Mouse (Mus musculus): Measurements from ENCODE around the gene Pheta2. TPM values are rescaled to one million over a fixed set of nuclear protein-coding genes. Genes with fewer than 3 reads are reported as not detected.
A peak's percentile ranks its signal among the peaks of the same experiment; 100 is the strongest.

The Pheta2 gene
- polyA plus RNA-seq, 1 experiment from 2014 or later, result 43.8 TPM

GRCm38 (mm10) chr15:82343368-82344287, 4.9 kb downstream of the Pheta2 start:
- ATAC-seq (ENCODE audit: low read depth) (no peak), DNase-seq (no peak)
- Histone ChIP-seq H3K4me2 (peak overlapping the region; percentile 97), H3K27ac (peak overlapping the region; percentile 100), H3K36me3 (peaks cover 42% of the 10 kb centered on the region), H3K9ac (peak overlapping the region; percentile 97), H3K4me3 (replicated peaks) (peak overlapping the region; percentile 83), H3K9me3 (replicated peaks) (no peaks in the 10 kb centered on the region), H3K27me3 (no peaks in the 10 kb centered on the region), H3K4me1 (replicated peaks) (peaks cover 85% of the 10 kb centered on the region)
- WGBS (ENCODE audit: insufficient replicate concordance), result 82% methylated on average over 27 of the region's 27 CpGs

DNA sequence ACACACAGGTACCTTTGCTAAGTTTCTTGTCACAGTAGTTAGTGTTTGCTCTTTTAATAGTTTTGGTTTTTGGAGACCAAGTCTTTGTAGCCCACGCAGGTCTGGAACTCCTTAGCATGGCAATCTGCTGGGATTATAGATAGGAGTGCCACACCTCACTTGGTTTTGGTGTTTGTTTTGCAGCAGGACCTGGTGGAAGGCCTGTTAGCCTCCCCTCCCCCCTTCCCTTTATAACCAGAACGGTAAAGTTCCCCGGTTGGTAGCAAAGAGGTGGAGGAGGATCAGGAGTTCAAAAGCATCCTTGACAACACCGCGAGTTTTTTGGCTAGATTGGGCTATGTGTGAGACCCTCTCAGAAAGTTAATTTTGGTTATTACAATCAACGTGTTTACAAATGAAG, 6.2 kb downstream of the Pheta2 start:
- no peaks in the 10 kb centered on the region for H3K27me3 ChIP-seq
- peaks cover 88% of the 10 kb centered on the region for H3K4me1 ChIP-seq (replicated peaks)
- no peaks in the 10 kb centered on the region for H3K9me3 ChIP-seq (replicated peaks)
- DNase-seq (no peak), ATAC-seq (ENCODE audit: low read depth) (no peak)
- peak overlapping the region; percentile 83 for H3K4me3 ChIP-seq (replicated peaks)
- H3K36me3 ChIP-seq, result peaks cover 56% of the 10 kb centered on the region
- H3K27ac ChIP-seq, result peak overlapping the region; percentile 100
- peak overlapping the region; percentile 97 for H3K9ac ChIP-seq
- WGBS (ENCODE audit: insufficient replicate concordance), result 54% methylated on average over 6 of the region's 6 CpGs
- H3K4me2 ChIP-seq, result peak overlapping the region; percentile 97

- ATAC-seq (ENCODE audit: low read depth), result peak; percentile 83
- Histone ChIP-seq H3K4me1 (replicated peaks) (peaks cover 88% of the 10 kb centered on the region), H3K4me2 (peak overlapping the region; percentile 97), H3K9ac (peak overlapping the region; percentile 85), H3K27me3 (no peaks in the 10 kb centered on the region), H3K9me3 (replicated peaks) (no peaks in the 10 kb centered on the region), H3K4me3 (replicated peaks) (peak overlapping the region; percentile 77), H3K36me3 (peaks cover 65% of the 10 kb centered on the region), H3K27ac (peak overlapping the region; percentile 94)
- under 1% methylated on average over 51 of the region's 51 CpGs for WGBS (ENCODE audit: insufficient replicate concordance)
- peak; percentile 99 for DNase-seq
These were observed 7.2 kb downstream of the Pheta2 start for GRCm38 (mm10) chr15:82345820-82346470.

DNA sequence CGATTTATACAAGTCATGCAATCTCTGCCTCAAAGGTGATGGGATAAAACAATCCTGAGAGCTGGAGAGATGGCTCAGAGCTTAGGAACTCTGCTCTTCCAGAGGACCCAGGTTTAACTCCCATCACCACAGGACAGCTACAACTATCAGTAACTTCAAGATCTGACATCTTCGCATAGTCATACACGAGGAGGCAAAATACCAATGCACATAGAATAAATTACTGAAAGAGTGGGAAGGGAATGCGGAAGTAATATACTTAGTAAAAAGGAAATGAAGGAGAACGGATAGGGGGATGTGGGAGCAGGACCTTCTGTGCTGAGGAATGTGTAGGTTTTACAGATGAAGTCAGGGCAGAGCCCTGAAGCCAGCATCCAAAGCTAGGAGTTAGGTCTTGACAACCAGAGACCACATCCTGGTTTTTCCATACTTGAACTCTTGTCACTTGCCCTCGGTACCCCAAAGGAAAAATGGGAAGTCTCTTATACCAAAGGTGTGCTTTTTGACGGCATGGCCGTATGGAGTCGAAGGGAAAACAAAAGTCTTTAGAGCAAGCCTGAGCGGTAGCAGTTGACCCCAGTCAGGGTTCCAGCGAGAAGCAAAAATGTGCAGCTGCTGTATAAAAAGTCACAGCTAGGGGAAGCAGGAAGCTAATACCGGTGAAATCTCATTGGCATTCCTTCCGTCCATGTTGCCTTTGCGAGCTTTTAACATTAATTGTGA, 8.0 kb downstream of the Pheta2 start:
- no peak for DNase-seq
- Histone ChIP-seq H3K9me3 (replicated peaks) (no peaks in the 10 kb centered on the region), H3K27me3 (no peaks in the 10 kb centered on the region), H3K9ac (peak overlapping the region; percentile 85), H3K36me3 (peaks cover 68% of the 10 kb centered on the region), H3K4me2 (peak overlapping the region; percentile 89), H3K4me3 (replicated peaks) (peak overlapping the region; percentile 77), H3K4me1 (replicated peaks) (peaks cover 92% of the 10 kb centered on the region), H3K27ac (peak overlapping the region; percentile 94)
- no peak for ATAC-seq (ENCODE audit: low read depth)
- 31% methylated on average over 14 of the region's 14 CpGs for WGBS (ENCODE audit: insufficient replicate concordance)

- Histone ChIP-seq H3K4me2 (peak overlapping the region; percentile 89), H3K36me3 (peaks cover 70% of the 10 kb centered on the region), H3K27ac (peak overlapping the region; percentile 94), H3K4me1 (replicated peaks) (peaks cover 92% of the 10 kb centered on the region), H3K4me3 (replicated peaks) (peak overlapping the region; percentile 77), H3K27me3 (no peaks in the 10 kb centered on the region), H3K9me3 (replicated peaks) (no peaks in the 10 kb centered on the region), H3K9ac (peak overlapping the region; percentile 85)
- WGBS (ENCODE audit: insufficient replicate concordance), result 62% methylated on average over 4 of the region's 4 CpGs
- no peak for DNase-seq
- ATAC-seq (ENCODE audit: low read depth), result no peak
These were observed 8.5 kb downstream of the Pheta2 start for GRCm38 (mm10) chr15:82347303-82347676.

DNA sequence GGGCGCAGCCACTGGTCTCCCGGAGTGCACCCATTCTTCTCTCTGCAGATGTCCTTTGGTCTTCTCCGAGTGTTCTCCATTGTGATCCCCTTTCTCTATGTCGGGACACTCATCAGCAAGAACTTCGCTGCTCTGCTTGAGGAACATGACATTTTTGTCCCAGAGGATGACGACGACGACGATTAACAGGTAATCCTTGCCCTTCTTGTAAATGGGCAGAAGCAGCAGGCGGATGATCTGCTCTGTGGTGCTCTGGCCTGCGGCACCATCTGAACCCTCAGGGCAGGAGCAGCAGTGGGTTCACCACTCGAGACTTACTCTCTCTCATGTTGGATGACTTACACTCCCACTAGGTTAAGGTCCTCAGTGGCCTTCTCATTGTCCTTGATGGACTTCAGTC, 9.1 kb downstream of the Pheta2 start:
- peak overlapping the region; percentile 89 for H3K4me2 ChIP-seq
- peaks cover 92% of the 10 kb centered on the region for H3K4me1 ChIP-seq (replicated peaks)
- peak overlapping the region; percentile 85 for H3K9ac ChIP-seq
- WGBS (ENCODE audit: insufficient replicate concordance), result 86% methylated on average over 12 of the region's 12 CpGs
- peak overlapping the region; percentile 77 for H3K4me3 ChIP-seq (replicated peaks)
- peaks cover 70% of the 10 kb centered on the region for H3K36me3 ChIP-seq
- H3K27me3 ChIP-seq, result no peaks in the 10 kb centered on the region
- no peaks in the 10 kb centered on the region for H3K9me3 ChIP-seq (replicated peaks)
- peak overlapping the region; percentile 94 for H3K27ac ChIP-seq
- DNase-seq (no peak), ATAC-seq (ENCODE audit: low read depth) (no peak)

- Histone ChIP-seq H3K27ac (peak overlapping the region; percentile 94), H3K4me3 (replicated peaks) (peak overlapping the region; percentile 77; the same call in 1 of the 2 replicates), H3K9ac (peak overlapping the region; percentile 85), H3K27me3 (no peaks in the 10 kb centered on the region), H3K4me2 (peak overlapping the region; percentile 89), H3K36me3 (peaks cover 65% of the 10 kb centered on the region), H3K9me3 (replicated peaks) (no peaks in the 10 kb centered on the region), H3K4me1 (replicated peaks) (peaks cover 92% of the 10 kb centered on the region)
- WGBS (ENCODE audit: insufficient replicate concordance), result 65% methylated on average over 8 of the region's 8 CpGs
- ATAC-seq (ENCODE audit: low read depth), result no peak
- no peak for DNase-seq
These were observed 9.7 kb downstream of the Pheta2 start for GRCm38 (mm10) chr15:82348258-82348998.

DNA sequence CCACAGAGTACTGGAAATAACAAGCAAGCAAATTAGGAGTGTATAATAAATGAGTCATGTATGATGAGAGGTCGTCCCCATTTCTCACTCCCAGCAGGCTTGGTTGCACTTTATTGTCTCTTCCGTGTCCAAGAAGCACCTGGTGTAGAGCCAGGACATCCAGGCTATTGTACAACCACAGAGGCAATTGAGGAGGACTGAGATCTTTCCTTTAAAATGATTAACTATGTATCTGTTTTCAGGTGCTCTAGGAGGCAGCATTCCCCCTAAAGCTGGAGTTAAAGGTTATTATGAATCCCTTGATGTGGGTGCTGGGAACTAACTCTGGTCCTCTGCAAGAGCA, 10.2 kb downstream of the Pheta2 start:
- Histone ChIP-seq H3K36me3 (peaks cover 60% of the 10 kb centered on the region), H3K27me3 (no peaks in the 10 kb centered on the region), H3K9me3 (replicated peaks) (no peaks in the 10 kb centered on the region), H3K4me1 (replicated peaks) (peaks cover 87% of the 10 kb centered on the region), H3K9ac (peak overlapping the region; percentile 31; the same call in 1 of the 2 replicates), H3K4me2 (peak overlapping the region; percentile 89; the same call in 1 of the 2 replicates), H3K4me3 (replicated peaks) (no peak overlapping the region), H3K27ac (peak overlapping the region; percentile 94)
- DNase-seq (no peak), ATAC-seq (ENCODE audit: low read depth) (no peak)
- WGBS (ENCODE audit: insufficient replicate concordance), result 86% methylated on average over 2 of the region's 2 CpGs

- peak overlapping the region; percentile 94 for H3K27ac ChIP-seq
- H3K9ac ChIP-seq, result 0 out of 2 replicates have a peak overlapping the region, but pooled peaks have one; percentile 26
- H3K9me3 ChIP-seq (replicated peaks), result no peaks in the 10 kb centered on the region
- H3K36me3 ChIP-seq, result peaks cover 46% of the 10 kb centered on the region
- H3K4me2 ChIP-seq, result no peak overlapping the region
- H3K4me3 ChIP-seq (replicated peaks), result no peak overlapping the region
- ATAC-seq (ENCODE audit: low read depth) (no peak), DNase-seq (no peak)
- H3K4me1 ChIP-seq (replicated peaks), result peaks cover 80% of the 10 kb centered on the region
- 84% methylated on average over 4 of the region's 4 CpGs for WGBS (ENCODE audit: insufficient replicate concordance)
- H3K27me3 ChIP-seq, result no peaks in the 10 kb centered on the region
These were observed 11.6 kb downstream of the Pheta2 start for GRCm38 (mm10) chr15:82350349-82350748.

DNA sequence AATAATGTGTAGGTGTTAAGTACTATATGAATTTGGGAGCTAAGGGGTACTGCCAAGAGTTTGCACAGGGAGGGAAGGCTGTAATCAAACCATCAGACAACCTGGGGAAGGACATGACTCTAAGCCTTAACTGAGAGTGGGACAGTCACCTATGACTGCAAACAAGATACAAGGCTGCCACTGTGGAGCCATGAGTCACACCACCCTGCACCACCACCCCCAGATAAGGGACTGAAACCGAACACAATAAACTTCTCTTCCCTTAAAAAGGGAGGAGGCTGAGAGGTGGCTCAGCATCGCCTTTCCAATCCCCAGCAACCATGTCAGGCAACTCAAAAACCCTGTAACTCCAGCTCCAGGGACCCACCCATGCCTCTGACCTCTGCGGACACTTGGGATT, 12.7 kb downstream of the Pheta2 start:
- H3K4me1 ChIP-seq (replicated peaks), result peaks cover 80% of the 10 kb centered on the region
- H3K27ac ChIP-seq, result peak overlapping the region; percentile 94
- H3K4me2 ChIP-seq, result peak overlapping the region; percentile 90
- peak; percentile 23 for ATAC-seq (ENCODE audit: low read depth)
- peak; percentile 54 for DNase-seq
- peaks cover 45% of the 10 kb centered on the region for H3K36me3 ChIP-seq
- H3K4me3 ChIP-seq (replicated peaks), result peak overlapping the region; percentile 97
- H3K9me3 ChIP-seq (replicated peaks), result no peaks in the 10 kb centered on the region
- H3K9ac ChIP-seq, result peak overlapping the region; percentile 99
- no peaks in the 10 kb centered on the region for H3K27me3 ChIP-seq
- WGBS (ENCODE audit: insufficient replicate concordance), result 38% methylated on average over 3 of the region's 3 CpGs
